Mouse (Mus musculus) limb, embryonic 12.5 days (tissue): ENCODE results near the gene Zfp398. TPM values are rescaled to one million over a fixed set of nuclear protein-coding genes. Genes with fewer than 3 reads are reported as not detected.

Experiments
- ATAC-seq: fragments of 200-750 bp; cut with Nextera tagmentation; 2 replicates; pipeline ENCODE4 v1.8.0; 2017; ENCODE audit warnings: low read depth, moderate TSS enrichment; ENCODE audit not compliant: insufficient number of reproducible peaks, insufficient read depth, low FRiP score, low TSS enrichment
- H3K27ac ChIP-seq: fragments of 300-500 bp; sonication (generic); 2 replicates; pipeline ENCODE4 v1.5.1; 2016; ENCODE audit warnings: mild to moderate bottlenecking, moderate library complexity
- H3K27me3 ChIP-seq: fragments of 300-500 bp; sonication (generic); 2 replicates; pipeline ENCODE4 v1.6.1; 2016; ENCODE audit warnings: mild to moderate bottlenecking, moderate library complexity
- H3K36me3 ChIP-seq: fragments of 300-500 bp; sonication (generic); 2 replicates; pipeline ENCODE4 v1.6.1; 2016; ENCODE audit warnings: mild to moderate bottlenecking, moderate library complexity
- H3K4me1 ChIP-seq: fragments of 300-500 bp; sonication (generic); replicated peaks from 2 replicates; pipeline ENCODE4 v1.6.1; 2016
- H3K4me2 ChIP-seq: fragments of 300-500 bp; sonication (generic); 2 replicates; pipeline ENCODE4 v1.6.1; 2016; ENCODE audit warnings: mild to moderate bottlenecking, moderate library complexity
- H3K4me3 ChIP-seq: fragments of 300-500 bp; sonication (generic); replicated peaks from 2 replicates; pipeline ENCODE4 v1.5.1; 2016; ENCODE audit warnings: mild to moderate bottlenecking
- H3K9ac ChIP-seq: fragments of 300-500 bp; sonication (generic); replicated peaks from 2 replicates; pipeline ENCODE4 v1.6.1; 2016; ENCODE audit warnings: mild to moderate bottlenecking, moderate library complexity
- H3K9me3 ChIP-seq: fragments of 300-500 bp; sonication (generic); 2 replicates; pipeline ENCODE4 v1.6.1; 2016; ENCODE audit warnings: mild to moderate bottlenecking, moderate library complexity
- WGBS: fragments of 180-500 bp; shearing (Covaris S2); methylation state at CpG from one replicate; pipeline ENCODE4 v1.1.7; 2016; 5-methylcytosine and 5-hydroxymethylcytosine counted together
- polyA plus RNA-seq: library from polyadenylated mRNA; unstranded; fragments of >200 nt; fragmentation: Nextera tagmentation; extraction: Ambion mirVana; gene quantifications from 2 replicates; pipeline ENCODE4 v1.2.1, GENCODE M21; 2016

Gene Zfp398
- polyA plus RNA-seq, 1 experiment from 2014 or later: 11.8 TPM

DNA sequence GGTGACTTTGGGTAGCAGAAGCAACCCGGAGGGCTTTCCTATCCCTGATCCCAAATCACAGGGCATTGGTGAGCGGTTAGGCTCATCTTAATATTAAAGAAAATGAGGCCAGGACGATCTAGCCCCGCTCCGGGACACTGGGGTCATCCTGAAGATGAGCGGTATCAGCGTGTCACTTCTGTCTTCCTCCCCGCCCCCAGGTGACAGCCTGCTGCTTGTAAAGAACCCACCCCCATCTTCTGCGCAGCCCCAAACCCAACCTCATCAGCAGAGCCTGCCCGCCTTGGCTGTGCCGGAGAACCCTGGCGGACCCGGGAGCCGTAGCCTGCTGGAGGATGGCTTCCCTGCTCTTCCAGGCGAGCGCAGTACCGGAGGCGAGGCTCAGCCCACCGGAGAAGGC, 68.9 kb downstream of the Zfp398 start:
- Histone ChIP-seq H3K36me3 (peaks cover 93% of the 10 kb centered on the region), H3K4me2 (no peak overlapping the region), H3K4me1 (no peaks in the 10 kb centered on the region), H3K9ac (no peak overlapping the region), H3K9me3 (no peaks in the 10 kb centered on the region), H3K27me3 (peaks cover 24% of the 10 kb centered on the region), H3K4me3 (no peak overlapping the region), H3K27ac (no peak overlapping the region)
- 41% methylated on average over 19 of the region's 19 CpGs for WGBS
- ATAC-seq: no peak

DNA sequence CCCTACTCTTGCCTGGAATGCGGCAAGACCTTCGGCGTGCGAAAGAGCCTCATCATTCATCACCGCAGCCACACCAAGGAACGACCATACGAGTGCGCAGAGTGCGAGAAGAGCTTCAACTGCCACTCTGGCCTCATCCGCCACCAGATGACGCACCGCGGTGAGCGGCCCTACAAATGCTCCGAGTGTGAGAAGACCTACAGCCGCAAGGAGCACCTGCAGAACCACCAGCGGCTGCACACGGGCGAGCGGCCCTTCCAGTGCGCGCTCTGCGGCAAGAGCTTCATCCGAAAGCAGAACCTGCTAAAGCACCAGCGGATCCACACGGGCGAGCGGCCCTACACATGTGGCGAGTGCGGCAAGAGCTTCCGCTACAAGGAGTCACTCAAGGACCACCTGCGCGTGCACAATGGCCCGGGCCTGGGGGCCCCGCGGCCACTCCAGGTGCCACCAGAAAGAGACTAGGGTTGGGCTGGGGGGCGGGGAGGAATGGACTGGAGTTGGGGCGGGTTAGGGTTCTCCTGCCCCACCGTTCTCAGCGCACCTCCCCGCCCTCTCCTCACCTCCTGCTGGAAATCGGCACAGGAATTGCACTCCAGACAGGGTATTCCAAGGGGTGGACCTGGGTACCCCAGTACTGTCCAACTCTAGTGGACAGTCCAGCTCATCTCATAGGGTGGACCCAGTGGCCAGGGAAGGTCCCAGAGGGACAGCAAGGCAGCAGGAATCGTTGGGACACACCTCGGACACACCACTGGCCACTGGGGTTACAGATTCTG, 69.6 kb downstream of the Zfp398 start:
- peaks cover 85% of the 10 kb centered on the region for H3K36me3 ChIP-seq
- no peak overlapping the region for H3K4me3 ChIP-seq
- no peaks in the 10 kb centered on the region for H3K9me3 ChIP-seq
- H3K4me1 ChIP-seq: no peaks in the 10 kb centered on the region
- H3K27me3 ChIP-seq: peaks cover 24% of the 10 kb centered on the region
- no peak overlapping the region for H3K27ac ChIP-seq
- no peak for ATAC-seq
- no peak overlapping the region for H3K4me2 ChIP-seq
- no peak overlapping the region for H3K9ac ChIP-seq
- 52% methylated on average over 44 of the region's 44 CpGs for WGBS

DNA sequence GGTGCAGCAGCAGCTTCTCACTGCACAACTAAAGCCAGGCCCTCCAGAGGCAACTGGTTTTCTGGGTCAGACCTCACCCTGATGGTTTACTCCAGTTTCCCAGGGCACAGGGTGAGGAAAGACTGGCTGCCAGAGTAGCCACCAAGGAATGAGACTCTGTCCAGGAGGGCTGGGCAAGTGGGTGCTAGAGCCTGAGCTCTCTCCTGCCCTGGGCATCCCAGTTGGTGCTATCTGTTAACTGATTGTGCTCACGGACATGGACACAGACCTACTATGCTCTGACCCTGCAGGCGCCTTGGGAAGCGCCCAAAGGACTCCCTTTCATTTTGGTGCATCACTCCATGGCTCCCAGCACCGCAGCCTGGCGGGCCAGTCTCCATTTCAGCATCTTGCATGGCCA, 70.9 kb downstream of the Zfp398 start:
- no peak for ATAC-seq
- no peak overlapping the region for H3K9ac ChIP-seq

DNA sequence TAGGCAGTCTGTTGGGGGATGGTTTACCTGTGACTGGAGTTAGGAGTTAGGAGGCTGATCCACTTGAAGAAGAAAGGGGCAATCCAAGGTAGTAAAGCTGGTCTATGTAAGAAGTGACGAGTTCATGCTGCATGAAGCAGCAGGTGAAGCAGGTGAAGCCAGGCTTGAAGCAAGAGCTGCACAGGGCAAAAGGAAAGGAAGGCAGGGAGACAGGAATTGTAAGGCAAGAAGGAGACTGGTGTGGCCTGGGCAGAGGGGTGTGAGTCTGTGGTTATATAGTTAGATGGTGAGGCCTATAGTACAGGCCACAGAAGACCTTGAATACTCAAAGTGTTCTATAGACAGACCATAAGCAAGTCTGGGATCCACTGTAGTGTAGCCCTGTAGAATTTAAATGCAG, 73.5 kb downstream of the Zfp398 start:
- Histone ChIP-seq H3K27me3 (peaks cover 12% of the 10 kb centered on the region), H3K4me3 (no peak overlapping the region), H3K9ac (no peak overlapping the region), H3K36me3 (peaks cover 46% of the 10 kb centered on the region), H3K27ac (no peak overlapping the region), H3K9me3 (no peaks in the 10 kb centered on the region), H3K4me1 (no peaks in the 10 kb centered on the region), H3K4me2 (no peak overlapping the region)
- WGBS: 82% methylated on average over 1 of the region's 1 CpGs
- no peak for ATAC-seq

More for the DNA sequence above, 70.9 kb downstream of the Zfp398 start:
- Histone ChIP-seq H3K27ac (no peak overlapping the region), H3K4me3 (no peak overlapping the region), H3K36me3 (peaks cover 73% of the 10 kb centered on the region), H3K27me3 (peaks cover 24% of the 10 kb centered on the region), H3K9me3 (no peaks in the 10 kb centered on the region), H3K4me2 (no peak overlapping the region), H3K4me1 (no peaks in the 10 kb centered on the region)
- 90% methylated on average over 5 of the region's 5 CpGs for WGBS

DNA sequence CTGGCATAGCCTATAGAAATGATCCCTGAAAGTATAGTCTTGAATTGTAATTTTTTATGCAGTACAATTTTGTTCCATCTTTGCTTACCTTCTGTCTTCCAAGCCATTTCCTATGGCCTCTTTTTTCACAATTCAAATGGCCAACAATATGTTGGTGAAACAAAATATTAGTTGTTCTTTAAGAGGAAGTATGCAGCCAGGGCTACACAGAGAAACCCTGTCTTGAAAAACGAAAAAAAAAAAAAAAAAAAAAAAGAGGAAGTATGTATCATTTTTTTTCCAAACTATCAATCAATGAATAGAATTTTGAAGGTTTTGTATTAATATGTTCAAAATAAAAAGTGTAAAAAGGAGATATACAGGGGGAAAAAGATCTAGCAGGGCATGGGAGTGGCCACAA, 76.2 kb downstream of the Zfp398 start:
- no peak overlapping the region for H3K9ac ChIP-seq
- H3K4me1 ChIP-seq: no peaks in the 10 kb centered on the region
- H3K4me3 ChIP-seq: no peak overlapping the region
- peaks cover 20% of the 10 kb centered on the region for H3K36me3 ChIP-seq
- no peak for ATAC-seq
- no peak overlapping the region for H3K27ac ChIP-seq
- 68% methylated on average over 1 of the region's 1 CpGs for WGBS
- no peaks in the 10 kb centered on the region for H3K9me3 ChIP-seq
- H3K27me3 ChIP-seq: no peaks in the 10 kb centered on the region
- no peak overlapping the region for H3K4me2 ChIP-seq

DNA sequence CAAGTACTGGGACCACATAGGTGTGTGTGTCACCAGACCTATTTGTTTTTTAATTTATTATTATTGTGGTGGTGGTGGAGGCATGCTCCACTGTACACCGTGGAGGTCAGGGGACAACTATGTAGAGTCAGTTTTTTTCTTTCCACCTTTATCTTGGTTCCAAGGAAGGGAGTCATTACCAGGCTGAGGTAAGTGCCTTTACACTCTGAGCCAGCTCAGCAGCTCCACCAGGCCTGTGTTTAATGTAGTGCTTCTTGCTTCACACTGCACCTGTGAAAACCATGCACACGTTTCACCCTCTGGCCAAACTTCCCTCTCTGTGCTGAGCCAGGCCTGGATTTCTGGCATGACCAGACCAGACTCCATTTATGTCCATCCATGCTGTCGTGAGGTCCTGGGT, 77.5 kb downstream of the Zfp398 start:
- Histone ChIP-seq H3K4me2 (no peak overlapping the region), H3K27ac (no peak overlapping the region), H3K9me3 (no peaks in the 10 kb centered on the region), H3K36me3 (peaks cover 8% of the 10 kb centered on the region; the same call in 1 of the 2 replicates), H3K4me1 (no peaks in the 10 kb centered on the region), H3K4me3 (no peak overlapping the region), H3K9ac (no peak overlapping the region), H3K27me3 (no peaks in the 10 kb centered on the region)
- no peak for ATAC-seq
- 57% methylated on average over 3 of the region's 3 CpGs for WGBS

DNA sequence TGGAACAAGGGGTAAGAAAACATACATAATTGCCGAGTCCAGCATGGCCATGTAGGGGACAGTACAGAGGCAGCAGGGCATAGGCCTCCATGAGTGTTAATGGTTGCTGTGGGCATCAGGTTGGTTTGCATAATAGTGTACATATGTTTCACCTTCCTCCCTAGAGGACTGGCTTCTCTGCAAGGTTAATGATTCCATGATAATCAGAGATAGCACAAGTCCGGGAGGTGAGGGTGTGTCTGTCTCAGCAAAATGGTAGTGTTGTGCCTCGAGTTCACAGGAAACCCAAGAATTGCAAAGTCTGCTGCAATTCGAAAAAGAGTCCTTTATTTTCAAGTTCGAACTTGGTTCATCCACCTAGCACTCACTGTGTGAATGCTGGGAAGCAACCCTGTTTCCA, 81.6 kb downstream of the Zfp398 start:
- Histone ChIP-seq H3K27me3 (no peaks in the 10 kb centered on the region), H3K4me1 (peaks cover 9% of the 10 kb centered on the region), H3K9me3 (no peaks in the 10 kb centered on the region), H3K9ac (no peak overlapping the region), H3K4me2 (no peak overlapping the region), H3K4me3 (no peak overlapping the region), H3K27ac (no peak overlapping the region), H3K36me3 (no peaks in the 10 kb centered on the region)
- WGBS: 80% methylated on average over 5 of the region's 5 CpGs
- ATAC-seq: no peak

DNA sequence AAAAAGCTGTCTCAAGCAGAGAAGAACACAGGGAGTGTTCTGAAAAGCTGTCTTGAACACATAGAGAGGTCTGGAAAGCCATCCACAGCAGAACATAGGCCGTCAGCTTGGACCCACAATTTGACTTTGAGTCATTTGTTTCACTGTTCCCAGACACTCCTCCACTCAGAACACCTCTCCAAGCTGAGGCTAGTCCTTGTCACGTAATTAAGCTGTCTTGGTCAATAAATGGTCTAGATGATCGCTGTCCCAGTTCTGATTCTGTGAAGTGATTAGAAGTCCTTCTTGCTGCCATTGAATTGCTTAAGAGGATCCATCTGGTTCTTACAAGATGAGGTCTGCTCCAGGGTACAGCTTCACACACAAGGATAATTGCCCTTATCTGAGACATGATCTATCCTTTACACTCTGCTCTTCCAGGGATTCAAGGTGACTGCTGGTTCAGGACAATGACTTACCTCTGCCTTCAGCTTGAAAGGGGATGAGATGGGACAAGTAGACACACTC, 83.4 kb downstream of the Zfp398 start:
- Histone ChIP-seq H3K27ac (no peak overlapping the region), H3K4me1 (peaks cover 14% of the 10 kb centered on the region), H3K4me3 (no peak overlapping the region), H3K36me3 (no peaks in the 10 kb centered on the region; the same call in 1 of the 2 replicates), H3K9me3 (no peaks in the 10 kb centered on the region), H3K27me3 (no peaks in the 10 kb centered on the region), H3K9ac (no peak overlapping the region), H3K4me2 (no peak overlapping the region)
- no peak for ATAC-seq
- 69% methylated on average over 3 of the region's 3 CpGs for WGBS

DNA sequence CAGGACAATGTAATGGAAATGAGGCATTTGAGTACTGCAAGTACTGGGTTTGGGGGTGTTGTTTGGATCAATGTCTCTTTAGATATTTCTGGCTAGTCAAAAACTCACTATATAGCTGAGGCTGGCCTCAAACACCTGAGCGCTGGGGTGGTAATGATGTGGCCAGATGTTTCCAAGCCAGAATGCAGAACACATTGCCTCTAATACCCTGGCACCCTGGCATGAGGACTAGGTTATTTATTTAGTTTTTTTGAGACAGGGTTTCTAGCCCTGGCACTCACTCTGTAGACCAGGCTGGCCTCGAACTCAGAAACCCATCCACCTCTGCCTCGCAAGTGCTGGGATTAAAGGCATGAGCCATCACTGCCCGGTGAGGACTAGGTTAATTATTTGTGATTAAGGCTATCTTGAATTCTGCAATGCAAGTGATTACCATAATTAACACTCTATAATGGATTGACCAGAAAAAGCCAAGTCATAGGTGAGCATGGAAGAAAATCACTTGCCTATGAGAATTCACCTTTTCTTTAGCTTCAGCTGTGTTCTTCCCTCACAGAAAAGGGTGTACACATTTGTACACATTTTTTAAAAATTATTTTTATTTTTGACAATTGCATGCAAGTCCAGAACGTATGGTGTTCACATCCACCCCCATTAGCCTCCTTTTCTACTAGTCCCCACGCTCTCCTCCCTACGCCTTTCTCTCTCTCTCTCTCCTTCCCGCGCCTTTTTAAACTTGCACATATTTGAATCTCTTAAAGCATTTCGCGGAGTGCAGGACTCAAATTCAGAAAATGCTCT, 84.4 kb downstream of the Zfp398 start:
- no peaks in the 10 kb centered on the region; the same call in 1 of the 2 replicates for H3K36me3 ChIP-seq
- peak overlapping the region; percentile 88 for H3K9ac ChIP-seq
- H3K4me2 ChIP-seq: peak overlapping the region; percentile 68
- peaks cover 14% of the 10 kb centered on the region for H3K4me1 ChIP-seq
- WGBS: 27% methylated on average over 11 of the region's 11 CpGs
- peak overlapping the region; percentile 77 for H3K4me3 ChIP-seq
- H3K27ac ChIP-seq: peak overlapping the region; percentile 98
- no peaks in the 10 kb centered on the region for H3K9me3 ChIP-seq
- ATAC-seq: peak; percentile 33; the same call in 1 of the 2 replicates
- H3K27me3 ChIP-seq: no peaks in the 10 kb centered on the region

DNA sequence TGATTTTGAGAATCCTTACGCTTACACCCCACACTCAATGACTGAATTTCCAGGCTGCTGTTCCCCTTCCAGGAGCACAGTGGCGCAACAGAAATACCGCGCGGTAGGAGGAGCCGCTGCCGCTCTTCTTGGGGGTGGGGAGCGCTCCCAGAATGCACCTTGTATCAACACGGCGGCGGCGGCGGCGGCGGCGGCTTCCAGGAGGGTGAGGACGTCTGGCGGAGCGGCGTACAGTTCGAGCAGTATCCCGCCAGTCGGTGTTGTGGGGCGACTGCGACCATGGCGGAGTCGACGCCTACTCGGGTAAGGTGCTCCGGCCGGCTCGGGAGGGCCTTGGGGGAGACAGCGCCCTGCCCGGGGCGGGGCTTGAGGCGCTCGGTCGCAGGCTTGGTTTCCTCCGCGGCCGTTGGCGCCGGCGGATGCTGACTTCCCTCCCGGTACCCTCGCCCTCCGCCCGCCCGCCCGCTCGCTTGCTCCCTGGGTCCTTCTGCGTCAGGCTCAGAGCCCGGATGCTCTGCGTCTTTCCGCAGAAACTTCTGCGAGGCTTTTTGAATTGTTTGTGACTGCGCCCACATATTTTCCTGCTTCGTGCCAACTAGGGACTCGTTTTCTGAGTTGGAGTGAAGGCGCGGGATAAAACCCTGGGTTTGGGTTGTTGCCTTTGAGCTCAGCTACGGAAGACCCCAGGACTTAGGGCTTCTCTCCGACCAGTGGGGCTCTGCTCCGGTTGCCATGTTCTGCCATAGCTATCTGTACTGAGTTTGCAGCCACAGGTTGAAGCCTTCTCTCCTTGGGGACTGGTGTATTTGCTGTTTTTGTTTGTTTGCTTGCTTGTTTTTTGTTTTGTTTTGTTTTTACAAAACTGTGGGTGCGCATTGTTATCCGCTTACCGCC, 85.2 kb downstream of the Zfp398 start, which contains the start of gene Zfp212:
Gene Zfp212 (plus strand): TSS at position 30 of the 894 bp plus-strand sequence.
- Histone ChIP-seq H3K4me2 (peak within 1 kb of the TSS; percentile 68), H3K4me1 (peaks cover 14% of the 10 kb centered on the region), H3K9ac (peak within 1 kb of the TSS; percentile 88), H3K4me3 (peak within 1 kb of the TSS; percentile 77), H3K27ac (peak within 1 kb of the TSS; percentile 98), H3K9me3 (no peaks in the 10 kb centered on the region), H3K27me3 (no peaks in the 10 kb centered on the region), H3K36me3 (no peaks in the 10 kb centered on the region; the same call in 1 of the 2 replicates)
- peak; percentile 93 for ATAC-seq
- WGBS: under 1% methylated on average over 67 of the region's 67 CpGs
